ENCODE assay signal across 14 mouse cellular contexts in genomic region chr1:148051876-148052275, GRCm38 (mm10).
"Had no signal": no experiment of that assay in that cellular context is flagged by ENCODE, and none has a peak within 500 bp of the region (broad histone marks: within the 10 kb centered on the region; RNA-seq: fewer than 3 reads in every experiment).

No protein-coding gene starts in this region.

- DNase-seq: liver, postnatal 0 days; lung, adult 2 months; lung, postnatal 14 days; lung, postnatal 36 days; midbrain, embryonic 14.5 days; retina, postnatal 1 day; right cerebral cortex, postnatal 14 days; right cerebral cortex, postnatal 4 days; spleen, adult 18-20 months; thymus, adult 2 months; thymus, postnatal 25 days; thymus, postnatal 4 days had no signal

- ATAC-seq: liver, postnatal 0 days; lung, postnatal 0 days; midbrain, embryonic 16.5 days had no signal
